Mouse (Mus musculus): Measurements from ENCODE around the gene Olfr157. TPM values are rescaled to one million over a fixed set of nuclear protein-coding genes. Genes with fewer than 3 reads are reported as not detected.

The Olfr157 gene
- polyA plus RNA-seq, 1 experiment from 2014 or later = not detected

GRCm38 (mm10) chr4:43795296-43795695 is 44.7 kb downstream of the Olfr157 start:
- Histone ChIP-seq H3K4me2 (ENCODE audit: low read length) (no peak overlapping the region), H3K4me3 (ENCODE audit: control insufficient read depth in 1 of 2, insufficient read depth in 1 of 2, low read depth in 1 of 2, low read length in 2 of 2) (no peak overlapping the region), H3K4me1 (ENCODE audit: control insufficient read depth in 2 of 2, insufficient read depth in 2 of 2, low read length in 2 of 2) (no peaks in the 10 kb centered on the region), H3K27ac (replicated peaks in 1 of 2; ENCODE audit: control insufficient read depth in 1 of 2, insufficient read depth in 1 of 2, low read depth in 2 of 2, low read length in 2 of 2) (no peak overlapping the region), H3K27me3 (ENCODE audit: control insufficient read depth, insufficient read depth, low read length) (no peaks in the 10 kb centered on the region), H3K9me3 (ENCODE audit: control insufficient read depth, low read length) (no peaks in the 10 kb centered on the region), H3K9ac (ENCODE audit: low read length) (no peak overlapping the region), H3K36me3 (ENCODE audit: control insufficient read depth, insufficient read depth, low read length) (no peaks in the 10 kb centered on the region)
- WGBS = 71% methylated on average over 6 of the region's 6 CpGs
- ATAC-seq (ENCODE audit: insufficient number of reproducible peaks, insufficient read depth, low FRiP score, low read depth) = no peak

Other genes with a start within 250 kb of the Olfr157 start
- 10.6 and 13.2 TPM in 2 replicates for gene Npr2, start 208.3 kb downstream of the Olfr157 start, polyA plus RNA-seq (2014; fragmentation: Nextera tagmentation; extraction: Ambion mirVana)
- gene Spag8, start 186.6 kb downstream of the Olfr157 start, polyA plus RNA-seq (2014; fragmentation: Nextera tagmentation; extraction: Ambion mirVana) = 0.18 and 0.77 TPM in 2 replicates
- gene Hint2, start 183.7 kb downstream of the Olfr157 start, polyA plus RNA-seq (2014; fragmentation: Nextera tagmentation; extraction: Ambion mirVana) = 194 and 213 TPM in 2 replicates
- gene Tmem8b, start 171.2 kb downstream of the Olfr157 start, polyA plus RNA-seq (2014; fragmentation: Nextera tagmentation; extraction: Ambion mirVana) = 4.2 and 4.5 TPM in 2 replicates
- 3.9 and 4.5 TPM in 2 replicates for gene Fam221b, start 171.1 kb downstream of the Olfr157 start, polyA plus RNA-seq (2014; fragmentation: Nextera tagmentation; extraction: Ambion mirVana)
- not detected in 2 replicates for gene Olfr70, start 139.4 kb downstream of the Olfr157 start, polyA plus RNA-seq (2014; fragmentation: Nextera tagmentation; extraction: Ambion mirVana)
- gene Olfr71, start 129.9 kb downstream of the Olfr157 start, polyA plus RNA-seq (2014; fragmentation: Nextera tagmentation; extraction: Ambion mirVana) = not detected in 2 replicates
- 0.81 and 1.5 TPM in 2 replicates for gene Hrct1, start 113.0 kb downstream of the Olfr157 start, polyA plus RNA-seq (2014; fragmentation: Nextera tagmentation; extraction: Ambion mirVana)
- gene Spaar, start 110.2 kb downstream of the Olfr157 start, polyA plus RNA-seq (2014; fragmentation: Nextera tagmentation; extraction: Ambion mirVana) = 0.23 and 0.42 TPM in 2 replicates
- not detected in 2 replicates for gene Olfr159, start 69.2 kb downstream of the Olfr157 start, polyA plus RNA-seq (2014; fragmentation: Nextera tagmentation; extraction: Ambion mirVana)
- not detected in 2 replicates for gene Olfr156, start 16.3 kb downstream of the Olfr157 start, polyA plus RNA-seq (2014; fragmentation: Nextera tagmentation; extraction: Ambion mirVana)
- not detected in 2 replicates for gene Olfr155, start 11.4 kb upstream of the Olfr157 start, polyA plus RNA-seq (2014; fragmentation: Nextera tagmentation; extraction: Ambion mirVana)
- gene Reck, start 35.3 kb upstream of the Olfr157 start, polyA plus RNA-seq (2014; fragmentation: Nextera tagmentation; extraction: Ambion mirVana) = 10.1 and 11.6 TPM in 2 replicates
- 53.1 and 55.4 TPM in 2 replicates for gene Glipr2, start 117.2 kb upstream of the Olfr157 start, polyA plus RNA-seq (2014; fragmentation: Nextera tagmentation; extraction: Ambion mirVana)
- gene Ccin, start 143.3 kb upstream of the Olfr157 start, polyA plus RNA-seq (2014; fragmentation: Nextera tagmentation; extraction: Ambion mirVana) = not detected in 2 replicates
- 144 and 154 TPM in 2 replicates for gene Clta, start 164.3 kb upstream of the Olfr157 start, polyA plus RNA-seq (2014; fragmentation: Nextera tagmentation; extraction: Ambion mirVana)
- gene Gne, start 244.0 kb upstream of the Olfr157 start, polyA plus RNA-seq (2014; fragmentation: Nextera tagmentation; extraction: Ambion mirVana) = 31.3 and 31.5 TPM in 2 replicates